Mouse (Mus musculus): ENCODE results near the gene Rab5c.

The Rab5c gene

GRCm38 (mm10) chr11:100754021-100754692 is 16.1 kb upstream of the Rab5c start:
- WGBS: 53% methylated on average over 12 of the region's 12 CpGs

GRCm38 (mm10) chr11:100752294-100752693 is 14.3 kb upstream of the Rab5c start:
- 56% methylated on average over 10 of the region's 10 CpGs for WGBS

- 76% methylated on average over 16 of the region's 16 CpGs for WGBS
Observed at GRCm38 (mm10) chr11:100750127-100750526, 12.1 kb upstream of the Rab5c start.

DNA sequence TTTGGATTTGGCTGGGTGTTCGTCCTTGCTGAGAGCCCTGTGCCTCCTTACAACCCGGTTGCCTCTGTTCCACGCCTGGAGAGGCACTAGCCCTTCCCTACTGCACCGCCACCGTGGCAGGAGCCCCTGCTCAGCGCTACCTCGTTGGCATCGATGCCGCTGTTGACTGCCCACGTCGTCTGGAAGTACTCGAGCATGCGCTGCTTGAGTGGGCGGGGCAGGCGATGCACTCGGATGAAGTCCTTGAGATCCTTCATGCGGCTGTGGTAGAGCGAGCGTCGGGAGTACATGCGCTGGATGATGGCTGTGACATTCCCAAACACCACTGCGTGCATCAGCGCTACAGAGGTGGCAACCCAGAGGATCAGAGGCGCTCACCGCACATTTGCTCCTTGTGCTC is 11.5 kb upstream of the Rab5c start:
- WGBS: 41% methylated on average over 25 of the region's 25 CpGs

DNA sequence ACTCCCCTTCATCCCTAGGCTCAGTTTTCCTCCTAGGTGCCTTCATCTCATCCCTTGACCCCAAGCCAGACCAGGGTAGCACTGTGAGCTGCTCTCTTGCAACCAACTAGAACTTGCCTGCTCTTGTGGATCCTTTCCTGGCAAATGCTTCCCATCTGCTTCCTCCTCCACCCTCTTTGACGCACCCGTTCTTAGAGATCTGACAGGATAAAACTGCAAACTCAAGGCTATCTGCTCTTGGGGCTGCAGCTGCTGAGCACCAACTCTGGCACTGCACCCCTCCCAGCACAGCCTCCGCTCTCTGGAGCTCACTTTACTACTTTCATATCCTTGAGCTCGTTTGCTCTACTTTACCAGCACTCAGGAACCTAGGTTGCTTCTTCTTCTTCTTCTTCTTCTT is 10.6 kb upstream of the Rab5c start:
- WGBS: 38% methylated on average over 4 of the region's 4 CpGs

- 86% methylated on average over 5 of the region's 5 CpGs for WGBS
Observed at GRCm38 (mm10) chr11:100747114-100747513, 9.1 kb upstream of the Rab5c start.

DNA sequence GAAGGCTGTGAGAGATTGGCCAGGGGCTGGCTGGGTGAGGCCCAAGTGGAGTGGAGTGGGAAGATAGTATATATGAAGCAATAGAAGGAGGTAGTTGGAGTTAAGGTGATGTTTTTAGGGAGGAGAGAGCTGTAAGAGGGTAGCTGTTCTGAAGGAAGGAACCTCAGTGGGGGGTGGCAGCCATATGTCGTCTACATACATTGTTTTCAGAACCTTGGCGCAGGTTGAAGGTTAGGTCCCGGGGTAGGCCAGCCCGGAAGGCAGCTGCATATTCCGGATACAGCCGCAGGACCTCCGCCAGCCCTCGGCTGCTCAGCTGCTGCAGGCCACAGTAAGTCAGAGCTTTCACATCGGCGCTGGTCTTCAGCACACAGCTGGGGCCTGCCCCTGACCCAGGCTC is 8.5 kb upstream of the Rab5c start:
- 71% methylated on average over 10 of the region's 10 CpGs for WGBS

GRCm38 (mm10) chr11:100745085-100745484 is 7.1 kb upstream of the Rab5c start:
- WGBS: 22% methylated on average over 6 of the region's 6 CpGs

GRCm38 (mm10) chr11:100741348-100741747 is 3.3 kb upstream of the Rab5c start:
- WGBS: 80% methylated on average over 6 of the region's 6 CpGs

- 9% methylated on average over 5 of the region's 5 CpGs for WGBS
Observed at GRCm38 (mm10) chr11:100738749-100739148, 734 bp upstream of the Rab5c start.

DNA sequence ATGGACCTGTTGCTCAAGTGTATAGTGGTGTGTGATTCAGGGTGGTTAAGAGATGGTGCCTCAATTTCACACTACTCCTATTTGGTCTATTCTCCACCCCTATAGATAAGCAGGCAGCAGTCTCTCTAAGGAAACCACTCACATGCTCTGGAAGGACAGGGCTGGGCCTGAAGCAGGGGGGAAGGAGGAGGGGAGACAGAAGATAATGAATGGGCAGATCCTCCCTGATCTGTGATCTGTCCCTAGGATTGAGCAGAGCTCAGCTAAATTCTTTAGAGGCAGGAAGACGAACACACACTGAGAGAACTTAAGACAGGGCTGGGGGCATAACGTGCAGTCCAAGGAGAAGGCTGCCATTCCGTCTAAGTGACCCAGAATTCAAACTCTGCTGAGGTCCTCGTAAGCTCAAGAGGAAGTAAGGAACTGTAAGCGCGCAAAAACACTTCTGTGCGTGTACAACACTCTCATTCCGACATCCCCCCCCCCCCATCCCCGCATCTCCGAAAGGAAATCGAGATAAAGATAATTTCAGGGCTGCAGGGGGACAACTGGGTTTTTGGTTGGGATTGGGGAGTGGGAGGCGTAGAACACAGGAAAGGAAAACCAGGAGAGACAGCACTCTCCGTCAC is 796 bp downstream of the Rab5c start:
- under 1% methylated on average over 13 of the region's 13 CpGs for WGBS

- WGBS: 71% methylated on average over 4 of the region's 4 CpGs
Observed at GRCm38 (mm10) chr11:100736746-100737080, 1.3 kb downstream of the Rab5c start.

DNA sequence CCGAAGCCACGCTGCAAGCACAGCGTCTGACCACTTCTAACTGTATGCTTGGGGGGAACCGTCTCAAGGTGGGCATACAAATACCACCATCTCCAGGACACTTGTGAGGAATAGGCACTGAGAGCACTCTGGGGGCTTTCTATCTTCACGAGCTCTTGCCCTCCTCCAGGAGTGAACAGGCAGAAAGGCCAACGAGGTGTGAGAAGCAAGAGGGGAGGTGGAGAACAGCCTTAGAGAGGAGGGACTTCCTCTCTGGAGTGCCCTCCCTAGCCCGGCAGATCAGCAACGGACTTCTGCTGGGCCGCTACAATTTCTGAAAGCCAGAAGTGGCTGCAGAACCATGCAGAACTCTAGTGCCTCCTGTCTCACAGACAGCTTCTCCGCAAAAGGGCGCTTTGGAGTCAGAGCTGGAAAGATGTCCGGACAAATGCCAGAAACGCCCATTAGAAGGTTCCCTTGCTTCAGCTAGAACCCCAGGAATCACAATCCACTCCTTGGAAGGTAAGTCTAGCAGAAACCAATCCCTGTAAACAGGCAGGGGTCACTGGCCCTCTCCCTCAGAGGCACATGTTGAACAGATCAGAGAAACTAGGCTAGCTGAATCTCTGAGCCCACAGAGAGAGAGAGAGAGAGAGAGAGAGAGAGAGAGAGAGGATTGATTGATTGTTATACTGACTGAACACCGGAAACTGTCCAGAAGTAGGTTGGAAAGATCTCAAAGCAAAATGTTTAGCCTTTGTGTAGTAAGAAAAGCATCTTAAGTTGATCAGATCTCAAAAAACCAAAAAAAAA is 1.9 kb downstream of the Rab5c start:
- 67% methylated on average over 14 of the region's 14 CpGs for WGBS

DNA sequence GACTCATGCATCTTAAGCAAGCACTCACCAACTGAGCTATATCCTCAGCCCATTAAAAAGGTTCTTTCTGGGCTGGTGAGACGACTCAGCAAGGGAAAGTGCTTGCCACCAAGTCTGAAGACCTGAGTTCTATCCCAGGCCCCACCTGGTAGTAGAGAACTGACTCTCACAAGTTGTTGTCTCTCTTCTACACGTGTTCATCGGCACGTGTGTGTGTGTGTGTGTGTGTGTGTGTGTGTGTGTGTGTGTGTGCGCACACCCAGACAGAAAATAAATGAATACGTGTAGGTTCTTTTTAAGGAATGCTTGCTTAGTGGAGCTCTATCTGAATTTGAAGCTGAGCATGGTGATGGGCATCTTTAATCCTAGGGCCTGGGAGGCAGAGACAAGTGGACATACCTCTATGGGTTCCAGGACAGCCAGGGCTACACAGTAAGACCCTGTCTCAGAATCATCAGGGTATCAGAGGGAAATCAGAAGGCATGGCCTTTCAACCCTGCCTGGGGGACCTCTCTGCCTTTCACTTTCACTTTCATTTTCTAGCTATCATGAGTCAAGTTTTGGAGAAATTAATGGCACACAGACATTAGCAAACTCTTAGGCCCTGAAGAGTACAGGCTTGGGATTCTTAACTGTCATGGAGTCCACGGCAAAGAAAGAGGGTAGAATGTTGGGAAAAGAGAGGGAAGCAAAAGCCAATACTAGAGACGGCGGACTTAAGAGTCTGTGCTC is 2.7 kb downstream of the Rab5c start:
- WGBS: 87% methylated on average over 9 of the region's 9 CpGs

- 60% methylated on average over 6 of the region's 6 CpGs for WGBS
Observed at GRCm38 (mm10) chr11:100730477-100731205, 7.4 kb downstream of the Rab5c start.

DNA sequence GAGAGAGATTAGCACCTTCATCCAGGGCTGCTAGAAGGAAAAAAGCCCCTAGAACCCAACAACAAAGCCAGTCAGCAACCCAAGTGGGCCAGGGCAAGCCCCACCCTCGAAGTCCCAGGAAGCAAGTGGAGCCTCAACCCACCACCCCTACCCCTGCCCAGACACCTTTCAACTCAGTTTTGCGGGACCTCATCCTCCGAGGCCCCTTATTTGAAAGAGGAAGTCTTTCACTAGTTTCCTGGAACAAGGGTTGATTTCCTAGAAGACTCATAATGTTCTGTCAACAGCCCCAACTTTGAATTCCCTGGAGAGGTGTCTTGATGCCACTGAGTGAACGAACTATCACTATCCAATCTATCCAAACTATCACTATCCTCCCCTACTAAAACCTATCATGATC is 8.0 kb downstream of the Rab5c start:
- WGBS: 85% methylated on average over 4 of the region's 4 CpGs

GRCm38 (mm10) chr11:100728601-100729000 is 9.4 kb downstream of the Rab5c start:
- 67% methylated on average over 6 of the region's 6 CpGs for WGBS

DNA sequence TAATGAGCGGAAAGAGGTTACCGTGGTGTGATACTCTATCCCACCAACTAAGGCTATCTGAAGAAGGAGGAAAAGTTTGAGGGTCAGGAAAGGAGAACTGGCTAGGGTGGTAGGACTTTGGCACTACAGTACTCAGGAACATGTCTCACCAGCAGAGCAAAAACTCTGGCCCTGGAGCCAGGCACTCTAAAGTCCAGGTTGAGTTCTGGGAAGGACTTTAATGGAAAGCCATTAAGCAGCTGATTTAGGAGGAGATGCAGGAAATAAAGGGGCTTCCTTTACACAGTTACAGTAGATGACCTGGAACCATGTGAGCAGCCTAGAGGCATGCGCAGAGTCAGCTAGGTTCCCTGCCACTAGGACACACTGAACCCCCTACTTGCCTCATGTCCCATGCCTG is 10.8 kb downstream of the Rab5c start:
- WGBS: 91% methylated on average over 3 of the region's 3 CpGs

DNA sequence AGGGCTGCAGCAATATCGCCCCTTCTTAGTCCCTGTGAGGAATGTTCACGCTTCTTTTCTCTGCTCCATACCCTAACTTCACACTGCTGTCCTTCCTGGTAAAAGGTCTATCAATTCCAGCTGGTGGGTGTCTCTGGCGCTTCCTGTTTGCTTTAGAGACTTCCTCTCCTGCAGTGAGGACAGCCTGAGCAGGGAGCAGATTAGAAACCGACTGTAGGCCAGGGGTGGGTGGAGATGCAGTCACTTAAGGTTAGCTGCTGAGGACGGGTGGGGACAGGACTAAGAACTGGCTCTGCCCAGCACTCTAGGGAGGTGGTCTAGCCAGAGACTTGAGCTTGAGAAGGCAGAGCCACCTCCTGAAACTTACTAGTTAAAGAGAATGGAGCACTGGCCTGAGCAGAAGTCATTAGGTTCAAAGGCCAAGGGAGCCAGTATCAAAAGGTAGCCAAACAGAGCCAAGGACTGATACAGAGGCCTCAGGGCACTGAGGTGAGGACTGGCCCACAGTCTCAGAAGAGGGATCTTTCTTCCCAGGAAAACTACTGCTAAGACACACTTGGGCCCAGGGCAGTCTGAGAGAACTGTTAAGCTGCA is 13.0 kb downstream of the Rab5c start:
- 46% methylated on average over 5 of the region's 5 CpGs for WGBS

DNA sequence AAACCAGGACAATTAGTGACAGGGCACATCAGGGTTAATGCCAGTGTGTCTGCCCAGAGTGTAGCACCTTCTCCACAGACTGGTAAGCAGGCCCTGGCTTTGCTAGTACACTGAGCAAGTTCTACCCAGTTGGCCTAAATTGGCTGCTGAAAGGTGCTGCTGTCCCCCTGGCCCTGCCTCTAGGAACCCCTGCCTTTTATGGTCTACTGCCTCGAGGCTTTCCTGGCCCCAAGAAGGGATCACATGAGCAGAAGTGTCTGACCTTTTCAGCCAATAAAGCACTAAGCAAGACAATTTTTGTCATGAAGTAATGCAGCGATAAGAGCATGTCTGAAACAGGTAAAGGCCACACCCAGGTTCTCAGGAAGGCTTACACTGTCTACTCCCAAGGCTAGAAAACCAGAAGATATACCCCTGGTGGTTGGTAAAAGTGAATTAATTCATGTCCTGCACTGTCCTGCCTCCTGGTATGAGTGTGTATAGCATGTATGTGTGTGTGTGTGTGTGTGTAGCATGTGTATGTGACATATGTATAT is 15.5 kb downstream of the Rab5c start:
- WGBS: 42% methylated on average over 2 of the region's 2 CpGs
